Mouse (Mus musculus) liver, adult 2 months (tissue): Measurements from ENCODE around the gene Gm20388.

Experiments used
- CTCF ChIP-seq: fragments of 200-500 bp; IDR thresholded peaks from 2 replicates; pipeline ENCODE4 v1.5.1; 2011; ENCODE audit warnings: low read depth, low read length, control low read depth
- POLR2A ChIP-seq: fragments of 200-500 bp; IDR thresholded peaks from 2 replicates; pipeline ENCODE4 v1.6.1; 2011; ENCODE audit warnings: low read length, control low read depth; ENCODE audit not compliant: insufficient read depth; ENCODE audit errors: extremely low read depth

DNA sequence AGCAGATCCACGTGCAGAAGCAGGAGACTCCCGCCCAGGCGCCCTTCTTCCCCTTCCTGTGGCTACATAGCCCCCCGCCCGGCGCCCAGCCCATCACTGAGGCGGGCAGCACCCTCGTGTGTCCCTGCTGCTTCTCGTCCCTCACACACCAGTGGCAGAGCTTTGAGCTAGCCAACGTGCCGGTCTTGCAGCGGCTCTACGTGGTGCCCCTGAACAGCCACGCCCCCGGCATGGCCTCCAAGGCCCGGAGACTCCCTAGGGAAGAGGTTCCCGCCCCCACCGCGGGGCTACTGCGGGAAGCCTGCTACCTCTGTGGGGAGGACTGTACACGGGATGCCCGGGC, 318.9 kb downstream of the Gm20388 start:
- TF ChIP-seq CTCF (no peak), POLR2A (no peak)
